Mouse (Mus musculus): ENCODE results near the gene Camkk1. TPM values are rescaled to one million over a fixed set of nuclear protein-coding genes. Genes with fewer than 3 reads are reported as not detected.

Gene Camkk1
- polyA plus RNA-seq, 1 experiment = not detected

DNA sequence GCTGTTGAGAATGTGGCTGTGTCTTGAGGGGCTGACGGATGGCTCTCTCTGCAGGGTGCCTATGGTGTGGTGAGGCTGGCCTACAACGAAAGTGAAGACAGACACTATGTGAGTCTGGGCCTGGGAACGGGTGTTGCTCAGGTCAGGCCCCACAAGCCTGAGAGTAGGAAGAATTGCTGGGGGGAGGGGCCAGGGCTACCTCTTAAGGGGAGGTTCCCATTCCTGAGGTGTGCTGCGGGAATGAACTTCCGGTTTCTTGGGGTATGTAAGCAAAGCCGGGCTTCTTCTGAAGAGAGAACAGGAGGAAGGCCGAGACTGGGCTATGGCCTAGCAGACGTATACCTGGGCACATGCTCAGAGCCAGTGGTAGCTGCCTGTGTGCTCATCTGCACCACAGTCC, 8.2 kb downstream of the Camkk1 start:
- Histone ChIP-seq H3K27ac (replicated peaks; ENCODE audit: low read depth, low read length) (no peak overlapping the region), H3K4me1 (ENCODE audit: control insufficient read depth, insufficient read depth, insufficient read length, low read length) (peaks cover 9% of the 10 kb centered on the region; the same call in 1 of the 2 replicates), H3K4me3 (ENCODE audit: insufficient read depth, low read depth, low read length) (no peak overlapping the region)

DNA sequence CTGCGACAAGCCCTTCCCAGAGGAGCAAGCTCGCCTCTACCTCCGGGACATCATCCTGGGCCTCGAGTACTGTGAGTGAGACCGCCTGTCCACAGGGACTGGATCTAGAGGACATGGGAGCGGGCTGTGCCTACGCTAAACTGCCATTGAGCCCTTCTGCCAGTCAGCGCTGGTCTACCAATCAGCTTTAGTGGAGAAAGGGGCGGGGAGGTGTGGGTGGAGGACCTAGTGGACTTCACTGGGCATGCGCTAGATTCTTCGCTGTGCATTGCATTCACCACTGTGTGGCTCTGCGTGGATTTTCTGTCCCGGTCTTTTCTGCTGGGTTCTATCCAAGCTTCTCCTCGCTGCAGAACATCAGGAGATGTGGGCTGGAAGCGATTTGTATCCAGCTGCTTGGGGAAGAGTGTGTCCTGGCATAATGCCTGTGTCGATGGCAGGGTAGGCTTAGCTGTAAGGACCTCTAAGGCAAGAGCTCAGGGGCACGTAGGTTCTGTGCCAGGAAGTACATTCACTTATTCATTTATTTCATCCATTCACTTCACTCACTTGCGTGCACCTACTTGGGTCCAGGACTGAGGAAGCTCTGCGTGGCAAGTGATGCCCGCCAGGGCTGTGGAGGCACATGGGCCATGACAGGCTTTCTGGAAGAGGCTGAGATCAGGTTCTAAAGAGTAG, 12.2 kb downstream of the Camkk1 start:
- Histone ChIP-seq H3K27ac (replicated peaks; ENCODE audit: low read depth, low read length) (no peak overlapping the region), H3K4me1 (ENCODE audit: control insufficient read depth, insufficient read depth, insufficient read length, low read length) (0 out of 2 replicates have a peak, but pooled peaks cover 3% of the 10 kb centered on the region), H3K4me3 (ENCODE audit: insufficient read depth, low read depth, low read length) (peak overlapping the region; percentile 48)

DNA sequence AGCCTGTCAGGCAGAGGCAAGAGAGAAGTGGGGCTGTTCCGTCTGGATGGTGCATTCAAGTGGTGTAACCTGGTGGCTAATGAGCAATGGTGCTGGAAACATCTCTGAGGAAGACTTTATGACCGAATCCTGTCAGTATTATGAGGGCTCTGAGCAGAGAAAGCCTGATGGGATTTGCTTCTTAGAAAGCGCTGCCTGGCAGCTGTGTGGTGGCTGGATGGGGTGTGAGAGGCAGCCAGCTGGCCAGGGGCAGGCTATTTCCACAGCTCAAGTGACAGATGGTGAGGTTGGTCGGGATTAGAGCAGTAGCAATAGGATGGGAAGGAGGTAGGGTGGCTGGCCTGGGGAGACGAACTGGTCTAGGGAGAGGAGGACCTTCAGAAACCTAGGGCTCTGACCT, 12.7 kb downstream of the Camkk1 start:
- H3K4me3 ChIP-seq (ENCODE audit: insufficient read depth, low read depth, low read length) = no peak overlapping the region
- H3K27ac ChIP-seq (replicated peaks; ENCODE audit: low read depth, low read length) = no peak overlapping the region
- H3K4me1 ChIP-seq (ENCODE audit: control insufficient read depth, insufficient read depth, insufficient read length, low read length) = 0 out of 2 replicates have a peak, but pooled peaks cover 3% of the 10 kb centered on the region

DNA sequence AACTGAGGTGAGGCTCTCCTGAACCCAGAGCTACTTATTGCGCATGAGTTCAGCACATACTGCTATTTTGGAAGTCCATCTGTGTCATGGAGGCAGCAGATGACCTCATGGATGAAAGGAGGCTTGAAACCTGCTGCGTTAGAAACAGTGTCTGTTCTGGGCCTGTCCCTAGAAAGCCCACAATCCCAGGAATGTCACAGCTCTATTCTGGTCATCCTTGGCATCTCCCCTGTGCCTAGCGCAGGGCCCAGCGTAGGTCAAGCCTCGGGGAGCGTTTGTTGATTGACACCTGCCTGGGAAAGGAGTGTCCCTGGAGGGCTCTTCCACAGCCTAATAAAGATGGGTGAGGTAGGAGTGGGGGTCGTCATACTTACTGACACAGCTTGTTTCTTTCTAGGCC, 17.3 kb downstream of the Camkk1 start:
- H3K4me1 ChIP-seq (ENCODE audit: control insufficient read depth, insufficient read depth, insufficient read length, low read length) = 0 out of 2 replicates have a peak, but pooled peaks cover 3% of the 10 kb centered on the region
- no peak overlapping the region for H3K27ac ChIP-seq (replicated peaks; ENCODE audit: low read depth, low read length)
- no peak overlapping the region for H3K4me3 ChIP-seq (ENCODE audit: insufficient read depth, low read depth, low read length)

DNA sequence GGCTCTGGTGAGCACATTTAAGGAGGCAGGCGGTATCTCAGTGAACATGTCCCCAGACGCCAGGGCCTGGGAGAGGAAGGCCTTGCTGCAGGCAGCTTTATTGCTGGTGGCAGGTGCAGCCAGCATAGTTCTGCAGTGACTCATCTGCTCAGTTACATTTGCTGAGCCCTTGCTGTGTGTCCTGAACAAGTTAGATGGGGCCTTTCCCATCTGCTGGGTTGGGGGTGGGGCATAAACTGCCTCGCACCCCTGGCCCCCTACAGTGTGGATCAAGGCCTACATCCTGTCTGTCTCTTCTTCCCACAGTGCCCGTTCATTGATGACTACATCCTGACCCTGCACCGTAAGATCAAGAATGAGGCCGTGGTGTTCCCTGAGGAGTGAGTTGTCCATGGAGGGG, 18.1 kb downstream of the Camkk1 start:
- Histone ChIP-seq H3K4me1 (ENCODE audit: control insufficient read depth, insufficient read depth, insufficient read length, low read length) (no peaks in the 10 kb centered on the region), H3K4me3 (ENCODE audit: insufficient read depth, low read depth, low read length) (no peak overlapping the region), H3K27ac (replicated peaks; ENCODE audit: low read depth, low read length) (no peak overlapping the region)

DNA sequence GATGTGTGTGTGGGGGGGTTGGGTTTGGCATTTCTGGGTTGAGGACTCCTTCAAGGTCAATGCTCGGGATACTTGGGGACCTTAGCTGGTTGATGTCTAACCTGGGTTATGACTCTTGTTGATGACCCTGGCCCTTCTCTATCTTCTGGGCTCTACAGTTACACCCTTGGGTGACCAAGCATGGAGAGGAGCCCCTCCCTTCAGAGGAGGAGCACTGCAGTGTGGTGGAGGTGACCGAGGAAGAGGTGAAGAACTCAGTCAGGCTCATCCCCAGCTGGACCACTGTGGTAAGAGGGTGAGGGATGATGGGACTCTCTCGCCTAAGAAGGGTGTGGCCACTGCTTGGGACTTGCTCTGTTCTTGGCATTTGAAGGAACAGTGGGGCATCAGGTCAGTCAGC, 18.9 kb downstream of the Camkk1 start:
- no peak overlapping the region for H3K4me3 ChIP-seq (ENCODE audit: insufficient read depth, low read depth, low read length)
- no peak overlapping the region for H3K27ac ChIP-seq (replicated peaks; ENCODE audit: low read depth, low read length)
- no peaks in the 10 kb centered on the region for H3K4me1 ChIP-seq (ENCODE audit: control insufficient read depth, insufficient read depth, insufficient read length, low read length)

DNA sequence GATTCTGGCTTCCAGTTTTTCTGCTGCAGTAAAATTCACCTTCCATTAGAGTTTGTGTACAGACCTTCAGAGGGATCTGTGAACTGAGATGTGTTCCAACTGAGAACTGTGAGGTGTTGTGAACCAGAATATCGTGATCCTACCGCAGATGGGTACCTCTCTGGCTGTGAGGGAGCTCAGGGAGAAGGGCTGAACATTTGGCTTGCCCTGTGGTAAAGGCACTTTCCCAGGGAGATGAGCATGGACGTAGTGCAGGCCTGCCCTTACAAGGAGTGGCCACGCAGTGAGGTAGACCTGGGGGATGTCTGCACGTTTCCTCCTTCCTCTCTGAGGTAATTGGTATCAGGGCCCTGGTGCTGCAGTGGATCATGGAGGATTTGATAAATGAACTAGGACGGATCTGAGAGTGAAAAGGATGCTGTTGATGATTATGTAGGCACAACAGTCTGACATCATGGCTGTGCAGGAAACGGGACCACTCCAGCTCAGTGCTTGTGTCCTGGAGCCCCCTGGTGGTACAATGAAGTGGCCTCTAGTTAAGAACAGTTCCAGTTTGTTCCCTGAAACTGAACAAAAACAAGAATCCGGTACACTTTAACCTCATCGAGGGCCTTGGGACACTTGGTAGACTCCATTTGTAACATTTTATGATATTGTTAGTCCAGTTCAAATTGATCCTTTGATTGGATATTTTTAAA, 20.4 kb downstream of the Camkk1 start:
- H3K27ac ChIP-seq (replicated peaks; ENCODE audit: low read depth, low read length) = no peak overlapping the region

DNA sequence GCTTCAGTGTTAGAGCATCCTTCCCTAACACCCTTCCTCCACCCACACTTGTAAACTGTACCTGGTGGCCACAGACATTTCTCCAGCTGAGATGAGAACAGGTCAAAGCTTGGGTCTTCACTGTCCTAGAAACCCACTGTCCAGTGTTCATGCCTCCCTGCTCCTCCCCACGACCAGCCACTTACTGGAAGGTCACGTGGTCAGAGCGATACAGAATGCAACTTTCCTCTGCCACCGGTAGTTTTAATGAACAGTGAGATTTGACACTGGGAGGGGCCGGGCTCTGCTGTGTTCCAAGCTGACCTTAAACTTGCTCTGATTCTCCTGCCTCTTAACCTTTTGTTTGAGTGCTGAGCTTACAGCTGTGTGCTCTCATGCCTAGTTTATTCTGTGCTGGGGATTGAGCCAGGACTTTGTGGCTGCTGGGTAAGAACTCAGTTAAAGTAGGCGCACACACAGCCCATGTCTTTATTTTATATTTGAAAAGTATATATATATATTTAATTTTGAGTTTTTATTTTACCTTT, 25.5 kb downstream of the Camkk1 start:
- H3K4me1 ChIP-seq (ENCODE audit: control insufficient read depth, insufficient read depth, insufficient read length, low read length) = no peaks in the 10 kb centered on the region
- no peak overlapping the region for H3K4me3 ChIP-seq (ENCODE audit: insufficient read depth, low read depth, low read length)
- H3K27ac ChIP-seq (replicated peaks; ENCODE audit: low read depth, low read length) = no peak overlapping the region

More for the DNA sequence above, 20.4 kb downstream of the Camkk1 start:
- Histone ChIP-seq H3K4me3 (ENCODE audit: insufficient read depth, low read depth, low read length) (no peak overlapping the region), H3K4me1 (ENCODE audit: control insufficient read depth, insufficient read depth, insufficient read length, low read length) (no peaks in the 10 kb centered on the region)

DNA sequence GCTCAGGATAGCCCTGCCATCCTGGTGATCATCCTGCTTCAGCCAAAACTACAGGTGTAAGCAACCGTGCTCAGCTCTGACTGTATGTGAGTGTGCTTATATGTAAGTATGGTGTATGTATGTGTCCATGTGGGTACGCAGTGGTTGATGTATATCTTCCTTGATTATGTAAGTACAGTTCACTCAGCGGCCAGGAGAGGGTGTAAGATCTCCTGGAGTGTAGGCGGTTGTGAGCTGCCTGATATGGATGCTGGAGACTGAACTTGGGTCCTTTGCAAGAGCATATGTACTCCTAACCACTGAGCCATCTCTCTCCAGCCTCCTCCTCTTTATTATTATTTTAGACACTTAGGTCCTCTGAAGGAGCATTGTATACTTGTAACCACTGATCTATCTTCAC, 26.0 kb downstream of the Camkk1 start:
- Histone ChIP-seq H3K4me1 (ENCODE audit: control insufficient read depth, insufficient read depth, insufficient read length, low read length) (no peaks in the 10 kb centered on the region), H3K4me3 (ENCODE audit: insufficient read depth, low read depth, low read length) (no peak overlapping the region), H3K27ac (replicated peaks; ENCODE audit: low read depth, low read length) (no peak overlapping the region)

DNA sequence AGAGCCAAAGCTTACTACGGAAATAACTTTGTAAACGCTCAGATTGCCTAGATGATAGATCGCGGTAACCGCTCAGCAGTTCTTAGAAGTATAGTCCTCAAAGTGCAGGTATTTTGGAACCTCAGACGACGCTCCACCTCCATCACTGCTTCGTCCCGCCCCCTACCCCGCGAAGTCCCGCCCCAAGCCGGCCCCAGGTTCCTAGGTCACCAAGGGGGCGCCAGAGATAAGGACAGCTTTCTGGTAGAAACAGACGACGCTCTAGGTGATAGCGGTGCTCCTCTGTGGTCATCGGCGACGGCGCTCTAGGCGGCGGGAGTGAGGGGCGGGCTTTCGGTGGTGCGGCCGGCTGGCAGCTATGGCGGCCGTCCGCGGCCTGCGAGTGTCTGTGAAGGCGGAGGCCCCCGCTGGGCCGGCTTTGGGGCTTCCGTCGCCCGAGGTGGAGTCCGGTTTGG, 28.8 kb downstream of the Camkk1 start, which contains the start of gene Ncbp3:
Ncbp3 (plus strand) TSS at position 242 of the 455 bp plus-strand sequence.
- peak within 1 kb of the TSS; percentile 95 for H3K4me3 ChIP-seq (ENCODE audit: insufficient read depth, low read depth, low read length)
- H3K4me1 ChIP-seq (ENCODE audit: control insufficient read depth, insufficient read depth, insufficient read length, low read length) = no peaks in the 10 kb centered on the region
- H3K27ac ChIP-seq (replicated peaks; ENCODE audit: low read depth, low read length) = peak within 1 kb of the TSS; percentile 84

DNA sequence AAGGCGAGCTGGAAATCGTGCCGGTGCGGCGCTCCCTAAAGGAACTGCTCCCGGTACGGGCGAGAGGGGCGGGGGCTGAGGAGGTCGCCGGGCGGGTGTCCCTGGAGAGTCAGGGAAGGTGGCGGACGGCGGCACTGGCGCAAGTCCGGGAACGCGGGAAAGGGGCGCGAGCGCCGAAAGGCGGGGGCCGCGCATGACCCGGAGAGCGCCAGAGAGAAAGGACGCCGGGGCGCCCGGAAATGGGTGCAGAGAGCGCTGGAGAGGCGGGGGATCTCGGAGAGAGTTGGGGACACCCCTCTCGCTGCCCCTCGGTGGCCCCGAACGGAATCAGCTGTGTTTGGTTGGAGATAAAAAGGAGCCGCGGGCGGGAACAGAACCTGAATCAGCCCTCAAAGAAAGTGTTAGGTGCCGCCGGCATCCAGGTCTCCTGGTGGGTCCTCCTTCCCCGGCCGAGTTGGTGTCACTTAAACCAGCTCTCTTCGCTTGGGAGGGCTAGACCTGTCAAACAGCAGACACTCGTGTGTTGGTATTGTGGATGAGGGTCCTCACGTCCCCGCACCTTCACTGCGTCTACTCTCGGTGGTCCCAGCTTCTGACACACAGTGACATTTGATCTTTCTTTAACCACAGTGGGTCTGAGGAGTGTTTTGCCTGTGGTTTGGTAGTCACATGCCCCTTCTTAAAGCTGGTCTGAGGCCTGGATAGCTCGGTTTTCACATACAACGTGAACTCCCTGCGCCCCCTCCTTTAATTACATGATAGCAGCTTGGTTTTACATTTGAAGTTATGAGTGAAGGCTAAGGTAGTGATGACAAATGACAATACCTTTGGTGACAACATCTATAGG, 29.4 kb downstream of the Camkk1 start:
- peak overlapping the region; percentile 95 for H3K4me3 ChIP-seq (ENCODE audit: insufficient read depth, low read depth, low read length)
- H3K4me1 ChIP-seq (ENCODE audit: control insufficient read depth, insufficient read depth, insufficient read length, low read length) = no peaks in the 10 kb centered on the region
- peak overlapping the region; percentile 84 for H3K27ac ChIP-seq (replicated peaks; ENCODE audit: low read depth, low read length)

DNA sequence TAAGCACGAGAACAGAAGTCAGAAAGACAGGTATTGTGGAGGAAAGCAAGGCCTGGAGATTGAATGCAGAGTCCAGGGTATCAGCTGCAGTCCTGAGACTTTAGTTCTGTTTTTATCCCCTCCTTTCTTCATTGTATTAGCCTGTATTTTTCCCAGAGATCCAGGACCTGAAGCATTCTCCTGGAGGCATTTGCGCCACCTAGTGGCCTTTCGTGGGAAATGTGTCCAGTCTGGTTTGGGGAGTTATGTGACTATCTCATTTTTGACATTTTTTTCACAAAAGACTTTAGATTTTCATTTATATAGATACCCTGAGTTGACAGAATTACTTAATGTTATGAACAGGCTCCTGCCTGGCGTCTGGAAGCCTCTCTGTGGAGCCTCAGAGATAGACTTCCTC, 30.5 kb downstream of the Camkk1 start:
- H3K27ac ChIP-seq (replicated peaks; ENCODE audit: low read depth, low read length) = no peak overlapping the region
- H3K4me3 ChIP-seq (ENCODE audit: insufficient read depth, low read depth, low read length) = peak overlapping the region; percentile 18; the same call in 1 of the 2 replicates

DNA sequence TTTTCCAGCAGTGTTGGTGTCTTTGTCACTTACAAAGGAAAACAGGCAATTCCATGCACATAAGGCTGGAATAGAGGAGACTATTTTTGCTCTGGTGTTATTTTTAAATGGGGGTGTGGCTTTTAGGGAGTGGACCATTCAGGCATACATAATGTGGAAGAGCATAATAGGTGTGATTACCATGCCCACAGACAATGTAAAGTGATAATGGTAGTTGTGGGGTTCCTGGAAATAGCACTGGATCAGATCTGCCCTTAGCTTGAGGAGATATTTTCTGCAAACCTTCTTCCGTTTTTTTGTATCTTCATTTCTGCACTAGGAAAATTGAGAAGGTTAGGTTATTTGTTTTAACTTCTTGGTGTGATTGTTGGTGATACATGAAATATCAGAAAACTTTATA, 34.0 kb downstream of the Camkk1 start:
- H3K27ac ChIP-seq (replicated peaks; ENCODE audit: low read depth, low read length) = no peak overlapping the region
- no peaks in the 10 kb centered on the region for H3K4me1 ChIP-seq (ENCODE audit: control insufficient read depth, insufficient read depth, insufficient read length, low read length)
- no peak overlapping the region for H3K4me3 ChIP-seq (ENCODE audit: insufficient read depth, low read depth, low read length)

More for the DNA sequence above, 30.5 kb downstream of the Camkk1 start:
- no peaks in the 10 kb centered on the region for H3K4me1 ChIP-seq (ENCODE audit: control insufficient read depth, insufficient read depth, insufficient read length, low read length)

DNA sequence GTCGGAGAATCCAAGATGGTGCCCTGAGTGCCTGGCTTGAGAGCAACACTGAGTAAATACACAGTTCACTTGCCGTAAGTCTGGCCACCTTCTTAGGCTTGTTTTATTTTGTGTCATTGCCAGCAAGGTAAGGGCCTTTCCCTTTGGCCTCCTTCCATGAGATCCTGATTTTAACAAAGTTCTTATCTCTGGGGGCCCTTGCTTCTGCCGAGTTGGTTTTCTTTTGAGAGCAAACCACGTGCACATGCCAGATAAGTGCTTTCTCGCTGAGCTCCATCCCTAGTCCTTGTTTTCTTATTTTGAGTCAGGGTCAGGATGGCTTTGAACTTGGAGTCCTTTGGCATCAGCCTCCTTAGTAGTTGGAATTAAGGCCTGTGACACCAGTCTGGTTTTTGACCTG, 38.9 kb downstream of the Camkk1 start:
- Histone ChIP-seq H3K4me3 (ENCODE audit: insufficient read depth, low read depth, low read length) (no peak overlapping the region), H3K4me1 (ENCODE audit: control insufficient read depth, insufficient read depth, insufficient read length, low read length) (no peaks in the 10 kb centered on the region)

DNA sequence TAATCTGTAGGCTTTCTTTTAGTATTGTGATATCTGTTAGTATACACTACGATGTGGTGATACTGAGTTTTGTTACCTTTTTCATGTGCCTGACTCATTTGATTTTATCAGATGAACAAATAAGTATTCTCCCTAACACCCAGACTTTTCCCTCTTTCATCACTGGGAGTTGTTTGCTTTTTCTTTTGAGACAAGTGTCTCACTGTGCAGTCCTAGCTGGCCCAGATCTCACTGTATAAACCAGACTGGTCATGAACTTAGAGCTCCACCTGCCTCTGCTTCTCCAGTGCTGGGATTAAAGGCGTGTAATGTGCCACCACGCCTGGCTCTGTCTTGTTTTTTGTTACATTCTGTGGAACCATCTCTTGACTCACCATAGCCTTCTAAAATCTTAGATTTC, 40.8 kb downstream of the Camkk1 start:
- H3K4me3 ChIP-seq (ENCODE audit: insufficient read depth, low read depth, low read length) = no peak overlapping the region
- no peaks in the 10 kb centered on the region for H3K4me1 ChIP-seq (ENCODE audit: control insufficient read depth, insufficient read depth, insufficient read length, low read length)
- no peak overlapping the region for H3K27ac ChIP-seq (replicated peaks; ENCODE audit: low read depth, low read length)

More for the DNA sequence above, 38.9 kb downstream of the Camkk1 start:
- H3K27ac ChIP-seq (replicated peaks; ENCODE audit: low read depth, low read length) = no peak overlapping the region
